Mouse (Mus musculus) heart, adult 8-10 months (tissue): ENCODE results near the gene Nup54. TPM values are rescaled to one million over a fixed set of nuclear protein-coding genes. Genes with fewer than 3 reads are reported as not detected.
A peak's percentile ranks its signal among the peaks of the same experiment; 100 is the strongest.

Experiments
- DNase-seq: peaks from one replicate; pipeline ENCODE4 v3.0.0; 2022; ENCODE audit warnings: low spot score
- total RNA-seq, 4 experiments: library from RNA; stranded (reverse); gene quantifications; 2 replicates each; pipeline ENCODE4 v1.2.4; 2022

Nup54 gene
- total RNA-seq, 4 experiments from 2014 or later: 12.1 to 18.4 (median 16.2) TPM

GRCm38 (mm10) chr5:92413271-92413981 lies 21.6 kb downstream of the Nup54 start:
- DNase-seq: no peak

DNA sequence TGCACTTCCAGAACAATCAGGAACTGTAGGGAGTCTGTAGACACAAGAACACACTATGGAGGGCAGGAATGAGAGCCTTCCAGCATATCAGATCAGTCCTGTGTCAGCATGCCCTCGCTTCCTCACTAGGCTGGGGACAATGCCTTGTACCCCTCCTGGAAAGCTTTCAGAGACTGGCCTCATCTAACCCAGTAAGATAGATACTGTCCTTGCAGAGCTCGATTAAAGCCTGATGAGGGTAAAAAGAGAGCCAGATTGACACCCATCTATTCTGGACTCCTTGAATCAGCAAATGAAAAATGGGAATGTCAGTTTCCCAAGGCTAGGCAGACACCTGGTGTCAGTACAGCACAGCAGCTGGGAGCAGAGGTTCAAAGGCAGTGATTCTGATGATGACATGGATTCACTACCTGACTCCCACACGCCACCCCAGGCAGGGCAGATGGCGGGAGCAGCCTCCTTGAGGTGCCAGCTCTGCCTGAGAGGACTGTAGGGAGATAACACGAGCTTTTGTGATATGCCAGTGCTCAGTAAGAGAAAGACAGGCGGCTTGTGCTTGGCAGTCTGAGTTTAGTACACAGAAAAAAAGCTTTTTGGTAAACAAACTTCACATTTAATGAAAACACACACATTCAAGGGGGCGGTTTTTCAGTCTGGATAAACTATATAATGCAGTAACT lies 23.4 kb downstream of the Nup54 start:
- no peak for DNase-seq

GRCm38 (mm10) chr5:92410486-92410885 lies 24.5 kb downstream of the Nup54 start:
- no peak for DNase-seq

DNA sequence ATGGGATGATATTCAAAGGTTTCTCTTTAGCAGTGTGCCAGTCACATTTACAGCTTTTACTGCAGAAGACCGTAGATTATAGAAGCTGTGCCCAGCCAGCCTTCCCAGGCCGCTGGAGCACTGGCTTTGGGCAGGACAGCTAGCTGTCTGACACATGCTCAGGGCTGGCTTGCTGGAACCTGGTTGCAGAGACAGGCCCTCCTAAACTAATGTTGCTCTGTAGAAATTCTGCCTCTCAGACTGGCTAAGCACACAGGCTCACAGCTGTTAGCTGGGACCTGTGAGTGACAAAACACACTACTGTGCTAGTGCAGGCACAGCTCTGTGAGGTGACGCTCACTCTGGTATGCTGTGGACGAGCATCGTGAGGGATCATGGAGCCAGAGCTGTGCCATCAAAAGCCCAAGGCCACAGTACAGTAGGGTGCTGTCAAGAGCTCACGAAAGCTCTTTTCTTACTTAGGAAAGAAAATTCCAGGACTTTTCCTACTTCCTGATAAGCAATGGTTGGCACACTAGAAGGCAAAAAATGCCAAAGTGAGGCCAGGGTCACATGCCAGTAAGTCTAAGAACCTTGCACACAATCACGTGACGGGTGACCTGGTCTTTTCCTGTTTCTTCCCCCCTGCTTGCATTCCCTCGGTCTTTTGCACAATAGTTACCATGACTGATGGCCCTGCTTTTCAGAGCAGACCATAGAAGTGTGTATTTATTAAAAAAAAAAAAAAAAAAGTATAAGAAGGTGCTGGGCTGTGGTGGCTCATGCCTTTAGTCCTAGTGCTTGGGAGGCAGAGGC lies 25.5 kb downstream of the Nup54 start:
- DNase-seq: no peak

DNA sequence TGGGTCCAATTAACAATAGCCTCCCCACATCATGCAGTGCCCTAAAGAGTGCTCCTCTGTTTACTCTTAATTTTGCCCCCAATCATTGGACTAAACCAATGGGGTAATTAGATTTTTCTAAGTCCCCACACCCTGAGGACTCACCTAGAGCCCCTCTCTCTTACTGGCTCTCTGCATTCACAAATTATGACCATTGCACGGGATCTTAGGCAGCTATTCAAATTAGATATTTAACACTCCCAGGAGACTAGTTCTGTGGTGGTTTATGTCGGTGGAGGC lies 30.7 kb downstream of the Nup54 start:
- no peak for DNase-seq

DNA sequence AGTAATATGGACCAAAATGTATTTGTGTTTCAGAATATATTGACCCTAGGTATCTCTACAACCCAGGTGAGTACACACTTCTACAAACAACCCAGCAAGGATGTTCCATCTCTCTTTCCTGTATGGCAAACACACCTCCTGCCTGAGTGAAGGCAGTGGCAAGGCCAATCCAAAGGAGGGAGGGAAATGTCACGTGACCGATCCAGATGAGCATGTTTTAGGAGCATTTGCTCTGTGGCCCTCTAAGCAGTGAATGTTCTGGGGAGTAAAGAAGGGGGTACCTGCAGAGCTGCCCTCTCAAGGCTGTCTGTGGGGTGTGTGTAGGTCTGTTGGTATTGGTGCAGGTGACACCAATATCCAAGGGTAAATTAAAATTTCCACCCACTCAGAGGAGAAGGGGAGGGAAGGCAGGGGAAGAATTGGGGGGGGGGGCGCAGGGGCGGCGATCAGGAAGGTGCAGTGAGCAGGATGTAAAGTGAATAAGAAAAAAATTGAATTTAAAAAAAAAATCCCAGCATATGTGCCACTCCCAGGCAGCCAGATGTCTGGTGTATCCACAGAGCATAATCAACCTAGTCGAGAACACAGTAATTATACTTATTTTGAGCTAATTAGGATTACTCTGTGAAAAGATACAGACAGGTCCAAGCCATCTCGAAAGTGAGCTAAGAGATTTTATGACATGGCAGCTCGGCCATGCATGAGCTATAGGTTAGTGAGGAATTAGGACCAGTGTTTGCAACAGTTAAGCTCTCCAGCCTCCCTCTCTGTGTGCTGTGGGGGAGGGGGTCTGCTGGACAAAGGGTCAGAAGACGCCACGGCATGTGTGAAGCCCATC lies 31.2 kb downstream of the Nup54 start:
- DNase-seq: no peak

- no peak for DNase-seq
These were observed 32.2 kb downstream of the Nup54 start for GRCm38 (mm10) chr5:92402816-92403215.

DNA sequence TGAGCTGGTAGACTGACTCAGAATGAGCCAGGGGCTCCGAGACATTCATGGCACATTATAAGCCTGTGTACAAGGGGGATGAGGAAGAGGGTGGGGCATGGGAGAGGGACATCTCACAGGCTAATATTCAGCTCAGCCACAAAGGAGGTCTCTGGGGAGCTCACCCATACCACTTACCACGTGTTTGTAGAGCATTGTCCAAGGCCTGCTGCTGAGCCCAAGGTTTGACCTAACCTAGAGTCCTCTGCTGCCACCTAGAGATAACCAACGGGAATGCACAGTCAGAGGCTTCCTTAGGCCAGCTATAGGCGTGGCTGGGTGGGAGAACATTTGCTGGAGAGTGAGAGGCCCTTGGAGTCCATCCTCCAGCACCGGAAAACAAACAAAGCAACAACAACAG lies 36.9 kb downstream of the Nup54 start:
- peak; percentile 85 for DNase-seq

GRCm38 (mm10) chr5:92396476-92396875 lies 38.5 kb downstream of the Nup54 start:
- no peak for DNase-seq

DNA sequence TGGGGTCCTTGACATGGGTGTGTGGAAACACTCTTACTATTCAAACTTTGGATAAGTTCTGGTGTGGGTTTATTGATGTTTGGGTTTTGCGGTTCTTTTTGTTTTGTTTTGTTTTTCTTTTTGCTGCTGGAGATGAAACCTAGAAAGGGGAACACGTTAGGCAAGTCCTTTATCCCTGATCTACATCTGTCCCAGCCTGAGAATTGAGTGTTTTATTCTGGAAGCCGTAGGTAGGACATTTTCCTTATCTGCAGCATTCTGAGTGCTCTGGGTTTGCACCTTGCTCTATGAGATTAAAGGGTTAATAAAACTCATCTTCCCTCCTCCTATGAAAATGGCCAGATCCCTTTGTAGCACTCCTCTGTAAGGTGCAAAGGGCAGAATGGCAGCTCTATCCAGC lies 39.3 kb downstream of the Nup54 start:
- no peak for DNase-seq

- DNase-seq: no peak
These were observed 41.2 kb downstream of the Nup54 start for GRCm38 (mm10) chr5:92393863-92394262.

DNA sequence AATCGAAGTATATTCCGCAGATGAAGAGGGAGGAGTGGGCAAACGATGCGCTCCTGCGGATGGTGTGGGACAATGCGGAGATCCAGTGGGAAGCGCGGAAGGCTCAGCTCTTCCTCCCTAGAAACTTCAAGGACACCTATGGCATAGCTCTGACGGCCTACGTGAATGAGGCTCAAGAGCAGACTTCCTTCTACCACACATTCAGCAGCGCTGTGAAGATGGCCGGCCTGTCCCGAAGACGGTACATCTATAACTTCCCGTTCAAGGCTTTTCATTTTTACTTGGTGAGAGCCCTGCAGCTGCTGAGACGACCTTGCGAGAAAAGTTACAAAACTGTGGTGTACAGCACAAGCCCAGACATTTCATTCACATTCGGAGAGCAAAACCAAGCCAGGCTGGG lies 42.5 kb downstream of the Nup54 start:
- no peak for DNase-seq

DNA sequence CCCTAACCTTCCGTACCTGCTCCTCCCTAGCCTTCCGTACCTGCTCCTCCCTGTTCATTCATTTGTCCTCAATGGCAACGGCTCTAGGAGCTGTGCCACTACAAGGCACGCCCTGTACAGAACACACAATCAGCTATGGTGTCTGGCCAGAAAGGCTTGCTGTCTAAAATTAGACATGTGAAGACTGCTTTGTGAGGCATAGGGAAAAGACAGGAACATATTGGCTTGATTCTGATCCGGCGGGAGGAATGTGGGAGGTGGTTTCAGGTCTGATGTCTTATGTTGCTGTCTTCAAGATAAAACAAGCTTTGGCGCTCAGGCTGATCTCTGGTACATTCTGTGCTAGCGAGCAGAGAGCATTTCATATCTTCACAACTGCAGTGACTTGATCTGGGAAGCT lies 44.4 kb downstream of the Nup54 start:
- peak; percentile 61 for DNase-seq

GRCm38 (mm10) chr5:92389977-92390376 lies 45.0 kb downstream of the Nup54 start:
- DNase-seq: no peak

GRCm38 (mm10) chr5:92387433-92387832 lies 47.6 kb downstream of the Nup54 start:
- peak; percentile 83 for DNase-seq

- peak; percentile 57 for DNase-seq
These were observed 48.4 kb downstream of the Nup54 start for GRCm38 (mm10) chr5:92386643-92387042.

DNA sequence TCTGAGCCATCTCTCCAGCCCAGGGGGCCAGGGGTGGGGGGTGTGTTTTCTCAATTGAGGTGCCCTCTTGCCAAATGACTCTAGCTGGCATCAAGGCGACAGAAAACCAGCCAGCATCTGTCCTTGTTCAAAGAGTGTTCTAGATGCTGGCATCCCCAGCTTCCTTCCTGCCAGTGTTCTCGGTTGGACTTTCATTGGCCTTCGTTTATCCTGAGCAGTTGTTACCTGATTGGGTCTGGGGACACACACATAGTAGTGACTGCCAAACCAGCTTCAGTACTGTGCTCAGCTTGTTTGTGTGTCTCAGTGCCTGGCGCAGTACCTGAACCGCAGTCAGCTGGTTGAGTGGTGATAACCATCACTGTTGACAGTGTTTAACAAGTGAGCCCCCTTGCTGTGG lies 48.9 kb downstream of the Nup54 start:
- no peak for DNase-seq

DNA sequence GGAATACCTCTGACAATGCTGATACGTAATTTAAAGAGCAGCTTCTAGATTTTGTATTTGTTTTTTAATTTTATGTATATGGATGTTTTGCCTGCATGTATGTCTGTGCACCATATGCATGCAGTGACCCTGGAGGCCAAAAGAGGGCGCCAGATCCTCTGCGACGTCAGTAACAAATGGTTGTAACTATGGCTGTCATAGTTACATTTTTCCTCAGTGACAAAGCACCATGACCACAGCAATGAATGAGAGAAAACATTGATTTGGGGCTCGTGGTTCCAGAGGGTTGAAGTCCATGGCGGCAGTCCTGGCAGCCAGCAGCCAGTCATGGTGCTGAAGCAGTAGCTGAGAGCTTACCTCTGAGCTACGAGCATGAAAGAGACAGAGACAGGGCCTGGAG lies 50.2 kb downstream of the Nup54 start:
- no peak for DNase-seq

DNA sequence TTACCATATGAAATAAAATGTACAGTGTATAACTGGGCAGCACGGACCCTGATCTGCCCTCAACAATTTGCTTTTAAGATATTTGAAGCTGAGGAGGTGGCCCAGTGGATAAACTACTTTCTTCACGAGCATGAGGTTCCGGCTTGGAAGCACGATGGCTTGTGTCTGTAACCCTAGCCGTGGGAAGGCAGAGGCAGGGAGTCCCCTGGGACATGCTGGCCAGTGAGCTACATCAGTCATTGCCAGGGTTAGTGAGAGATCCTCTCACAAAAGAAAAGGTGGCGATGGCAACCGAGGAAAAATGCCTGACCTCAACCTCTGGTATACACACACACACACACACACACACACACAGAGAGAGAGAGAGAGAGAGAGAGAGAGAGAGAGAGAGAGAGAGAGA lies 51.3 kb downstream of the Nup54 start:
- no peak for DNase-seq

GRCm38 (mm10) chr5:92382349-92382679 lies 52.7 kb downstream of the Nup54 start:
- no peak for DNase-seq

- DNase-seq: peak; percentile 88
These were observed 53.3 kb downstream of the Nup54 start for GRCm38 (mm10) chr5:92381550-92382348.
